Mouse (Mus musculus) myocyte (in vitro differentiated cells): ENCODE data around the gene Ptbp1. TPM values are rescaled to one million over a fixed set of nuclear protein-coding genes. Genes with fewer than 3 reads are reported as not detected.

Experiments used
- H3K27me3 ChIP-seq: one replicate; pipeline ENCODE4 v1.6.1; 2011; ENCODE audit not compliant: control insufficient read depth, insufficient read depth, insufficient read length
- H3K36me3 ChIP-seq: one replicate; pipeline ENCODE4 v1.6.1; 2011; ENCODE audit not compliant: control insufficient read depth, insufficient read depth
- H3K4me2 ChIP-seq: one replicate; pipeline ENCODE4 v1.6.1; 2011; ENCODE audit warnings: low read depth, control low read depth
- H3K4me3 ChIP-seq: one replicate; pipeline ENCODE4 v1.5.1; 2011; ENCODE audit warnings: mild to moderate bottlenecking, control low read depth, moderate library complexity
- H3K79me2 ChIP-seq: one replicate; pipeline ENCODE4 v1.6.1; 2011; ENCODE audit not compliant: control insufficient read depth, insufficient read depth
- H3ac ChIP-seq: one replicate; pipeline ENCODE4 v1.6.1; 2011; ENCODE audit not compliant: control insufficient read depth, insufficient read length
- CEBPB ChIP-seq: IDR thresholded peaks from 2 replicates; pipeline ENCODE4 v1.6.1; 2011; ENCODE audit warnings: mild to moderate bottlenecking, moderate library complexity; ENCODE audit not compliant: poor library complexity, insufficient read depth, severe bottlenecking
- E2F4 ChIP-seq: IDR thresholded peaks from one replicate; pipeline ENCODE4 v1.6.1; 2011; ENCODE audit warnings: mild to moderate bottlenecking, control low read depth, moderate library complexity; ENCODE audit not compliant: insufficient read depth
- MAX ChIP-seq: IDR thresholded peaks from one replicate; pipeline ENCODE4 v1.6.1; 2011; ENCODE audit warnings: low read depth, mild to moderate bottlenecking, control low read depth
- MYOD1 ChIP-seq, 3 experiments: IDR thresholded peaks; one replicate each; pipeline ENCODE4 v1.6.1; 2011; ENCODE audit warnings: control low read depth in 2 of 3, low read depth in 2 of 3, mild to moderate bottlenecking in 2 of 3, moderate library complexity in 1 of 3; ENCODE audit not compliant: insufficient read length in 2 of 3, control insufficient read depth in 1 of 3
- MYOG ChIP-seq, 3 experiments: IDR thresholded peaks; one replicate each; pipeline ENCODE4 v1.6.1; 2011; ENCODE audit warnings: control low read depth in 2 of 3, low read depth in 2 of 3, mild to moderate bottlenecking in 2 of 3; ENCODE audit not compliant: insufficient read length in 2 of 3, control insufficient read depth in 1 of 3, insufficient read depth in 1 of 3
- POLR2A ChIP-seq: IDR thresholded peaks from one replicate; pipeline ENCODE4 v1.6.1; 2011; ENCODE audit warnings: low read depth, mild to moderate bottlenecking, control low read depth, moderate library complexity; ENCODE audit not compliant: insufficient read length
- POLR2AphosphoS2 ChIP-seq: IDR thresholded peaks from one replicate; pipeline ENCODE4 v1.6.1; 2011; ENCODE audit warnings: low read depth, control low read depth; ENCODE audit not compliant: insufficient read length
- REST ChIP-seq: IDR thresholded peaks from one replicate; pipeline ENCODE4 v1.6.1; 2011; ENCODE audit warnings: mild to moderate bottlenecking, control low read depth, moderate library complexity; ENCODE audit not compliant: insufficient read depth, insufficient read length
- SRF ChIP-seq: IDR thresholded peaks from one replicate; pipeline ENCODE4 v1.6.1; 2011; ENCODE audit warnings: low read depth; ENCODE audit not compliant: control insufficient read depth, insufficient read length
- TCF12 ChIP-seq: IDR thresholded peaks from one replicate; pipeline ENCODE4 v1.6.1; 2011; ENCODE audit warnings: mild to moderate bottlenecking, control low read depth; ENCODE audit not compliant: poor library complexity, insufficient read depth, severe bottlenecking
- TCF3 ChIP-seq: IDR thresholded peaks from one replicate; pipeline ENCODE4 v1.6.1; 2011; ENCODE audit warnings: low read depth, control low read depth; ENCODE audit not compliant: insufficient read length
- USF1 ChIP-seq: IDR thresholded peaks from one replicate; pipeline ENCODE4 v1.6.1; 2011; ENCODE audit warnings: low read depth, mild to moderate bottlenecking, control low read depth, moderate library complexity
- polyA plus RNA-seq: library from polyadenylated mRNA; unstranded; fragments of >200 nt; fragmentation: generic; extraction: Trizol; gene quantifications from one replicate; pipeline ENCODE4 v1.2.1, GENCODE M21; 2012; ENCODE audit warnings: missing spikeins

Gene Ptbp1
- polyA plus RNA-seq, 1 experiment: 158 TPM

DNA sequence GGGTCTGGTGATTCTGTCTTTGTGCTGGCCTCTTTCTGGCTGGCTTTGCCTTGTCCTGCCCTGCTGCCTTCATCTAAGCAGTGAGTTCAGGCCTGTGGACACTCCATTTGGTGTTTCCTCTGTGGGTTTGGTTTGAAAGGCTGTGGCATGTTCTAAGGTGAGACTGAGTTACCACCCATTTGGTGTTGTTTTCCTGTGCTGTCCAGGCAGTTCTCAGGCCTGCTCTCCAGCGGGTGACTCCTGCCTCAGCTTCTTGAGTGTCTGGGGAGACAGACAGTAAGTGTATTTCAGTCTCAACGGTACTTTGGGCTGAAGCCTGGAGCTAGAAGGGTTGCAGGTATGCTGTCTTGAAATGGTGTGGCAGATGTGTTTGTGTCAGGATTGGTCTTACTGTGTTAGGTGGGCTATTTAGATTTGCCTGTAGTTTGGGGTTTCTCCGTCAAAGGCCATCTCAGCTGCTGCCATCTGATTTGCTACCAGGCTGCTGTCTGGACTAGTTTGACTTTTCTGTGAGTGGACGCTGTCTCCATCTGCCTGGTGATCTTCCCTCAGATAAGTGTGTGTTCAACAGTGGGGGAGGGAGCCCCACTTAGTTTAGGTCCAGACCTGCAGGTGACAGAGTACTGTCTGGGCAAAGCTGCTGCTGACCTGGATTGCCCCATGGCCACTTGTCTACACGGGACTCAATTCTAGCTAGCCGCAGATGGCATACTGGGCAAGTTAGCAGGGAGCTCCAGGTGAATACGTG lies 2.7 kb downstream of the Ptbp1 start:
- no peak for TF ChIP-seq MAX
- no peak for TF ChIP-seq CEBPB
- no peak for TF ChIP-seq POLR2A
- TF ChIP-seq MYOG (IDR thresholded peaks at IDR 0.05; ENCODE audit: control insufficient read depth in 1 of 3, insufficient read depth in 1 of 3, insufficient read length in 2 of 3, low read depth in 2 of 3): no peak
- no peak for TF ChIP-seq TCF3
- TF ChIP-seq E2F4: no peak
- TF ChIP-seq TCF12: no peak
- TF ChIP-seq SRF: no peak
- TF ChIP-seq REST: no peak
- no peak for TF ChIP-seq MYOD1 (IDR thresholded peaks at IDR 0.05; ENCODE audit: control insufficient read depth in 1 of 3, insufficient read length in 2 of 3, low read depth in 2 of 3)
- no peak for TF ChIP-seq POLR2AphosphoS2
- TF ChIP-seq USF1: no peak
- peaks cover 35% of the 10 kb centered on the region for H3K36me3 ChIP-seq

DNA sequence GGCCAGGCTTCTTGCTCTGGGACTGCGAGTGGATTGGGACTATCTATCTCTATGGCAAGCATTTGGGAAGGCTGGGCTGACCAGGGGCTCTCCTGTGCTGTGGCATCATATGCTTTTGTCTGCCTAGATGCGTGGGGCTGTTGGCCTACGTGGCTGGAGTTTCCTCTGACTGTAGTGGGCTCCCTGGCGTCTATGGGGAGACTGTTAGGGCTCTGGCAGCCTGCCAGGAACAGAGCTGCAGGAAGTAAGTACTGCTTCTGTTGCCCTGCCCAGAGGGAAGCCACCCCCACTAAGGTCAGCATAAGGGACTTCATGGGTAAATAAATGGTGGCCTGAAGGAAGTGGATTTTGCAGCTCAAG lies 3.2 kb downstream of the Ptbp1 start:
- no peaks in the 10 kb centered on the region for H3K27me3 ChIP-seq
- H3K79me2 ChIP-seq: peaks cover 63% of the 10 kb centered on the region
- TF ChIP-seq POLR2A: peak; percentile 30
- no peak for TF ChIP-seq E2F4
- no peak for TF ChIP-seq MAX
- TF ChIP-seq POLR2AphosphoS2: peak; percentile 11
- H3K4me3 ChIP-seq: peak overlapping the region; percentile 98
- H3K36me3 ChIP-seq: peaks cover 41% of the 10 kb centered on the region
- H3ac ChIP-seq: peak overlapping the region; percentile 83
- peak overlapping the region; percentile 96 for H3K4me2 ChIP-seq

More for the DNA sequence above, 2.7 kb downstream of the Ptbp1 start:
- Histone ChIP-seq H3K79me2 (peaks cover 63% of the 10 kb centered on the region), H3K4me3 (peak overlapping the region; percentile 98), H3ac (peak overlapping the region; percentile 83), H3K27me3 (no peaks in the 10 kb centered on the region), H3K4me2 (peak overlapping the region; percentile 96)

DNA sequence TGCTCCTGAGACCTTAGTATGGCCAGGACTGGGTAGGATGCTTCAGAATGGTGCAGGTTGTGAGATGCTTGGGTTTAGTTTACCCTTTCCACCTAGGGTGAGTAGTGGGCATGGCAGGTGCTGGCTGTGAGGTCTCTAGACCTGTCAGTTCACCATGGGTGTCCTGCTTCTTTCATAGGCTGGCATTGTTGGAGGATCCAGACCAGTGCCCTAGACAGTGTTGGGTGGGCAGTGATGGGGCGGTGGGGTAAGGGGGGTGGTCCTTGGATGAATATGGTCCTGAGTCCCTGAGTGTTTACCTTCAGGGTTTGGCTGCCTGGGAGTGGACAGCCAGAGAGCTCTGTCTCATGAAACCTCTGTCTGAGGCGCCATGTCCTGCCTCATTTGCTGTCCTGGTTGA lies 3.7 kb downstream of the Ptbp1 start:
- TF ChIP-seq REST: no peak
- TF ChIP-seq POLR2A: no peak
- TF ChIP-seq SRF: no peak
- no peak for TF ChIP-seq TCF12
- no peak for TF ChIP-seq MAX
- TF ChIP-seq CEBPB: no peak
- TF ChIP-seq E2F4: no peak
- Histone ChIP-seq H3K36me3 (peaks cover 45% of the 10 kb centered on the region), H3ac (no peak overlapping the region), H3K4me2 (peak overlapping the region; percentile 96), H3K27me3 (no peaks in the 10 kb centered on the region), H3K4me3 (peak overlapping the region; percentile 98), H3K79me2 (peaks cover 63% of the 10 kb centered on the region)

DNA sequence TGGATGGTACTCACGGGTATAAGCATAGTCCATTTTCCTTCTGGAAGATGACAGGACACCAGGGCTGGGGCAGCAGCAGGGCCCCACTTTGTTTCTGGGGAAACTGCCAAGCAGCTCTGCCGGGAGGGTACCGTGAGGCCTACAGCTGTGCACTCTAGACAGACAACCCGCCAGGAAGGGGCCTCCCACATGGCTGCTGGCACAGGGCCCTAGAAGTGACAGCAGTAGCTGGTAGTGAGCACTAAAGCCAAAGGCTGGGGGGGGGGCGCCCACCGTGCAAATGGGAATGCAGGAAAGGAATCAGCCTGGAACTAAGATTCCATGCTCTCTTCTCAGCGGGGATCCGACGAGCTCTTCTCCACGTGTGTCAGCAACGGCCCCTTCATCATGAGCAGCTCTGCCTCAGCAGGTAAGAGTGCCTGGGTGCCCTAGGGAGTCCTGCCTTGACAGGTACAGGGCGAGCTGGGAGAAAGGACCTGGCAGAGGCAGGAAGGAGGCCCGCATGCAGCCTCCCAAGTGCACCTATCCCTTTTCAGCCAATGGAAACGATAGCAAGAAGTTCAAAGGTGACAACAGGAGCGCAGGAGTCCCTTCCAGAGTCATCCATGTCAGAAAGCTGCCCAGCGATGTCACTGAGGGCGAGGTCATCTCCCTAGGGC lies 4.3 kb downstream of the Ptbp1 start:
- Histone ChIP-seq H3K4me2 (peak overlapping the region; percentile 96), H3K27me3 (no peaks in the 10 kb centered on the region), H3K4me3 (peak overlapping the region; percentile 98), H3K79me2 (peaks cover 63% of the 10 kb centered on the region), H3ac (no peak overlapping the region), H3K36me3 (peaks cover 50% of the 10 kb centered on the region)
- TF ChIP-seq CEBPB: no peak
- peak; percentile 26 for TF ChIP-seq POLR2A
- no peak for TF ChIP-seq REST
- no peak for TF ChIP-seq SRF
- no peak for TF ChIP-seq POLR2AphosphoS2
- TF ChIP-seq MYOD1 (IDR thresholded peaks at IDR 0.05; ENCODE audit: control insufficient read depth in 1 of 3, insufficient read length in 2 of 3, low read depth in 2 of 3): peak in 2 of 3 experiments; percentile 15 to 21
- no peak for TF ChIP-seq USF1
- TF ChIP-seq MYOG (IDR thresholded peaks at IDR 0.05; ENCODE audit: control insufficient read depth in 1 of 3, insufficient read depth in 1 of 3, insufficient read length in 2 of 3, low read depth in 2 of 3): peak in 1 of 3 experiments; percentile 61
- no peak for TF ChIP-seq MAX
- no peak for TF ChIP-seq TCF3

DNA sequence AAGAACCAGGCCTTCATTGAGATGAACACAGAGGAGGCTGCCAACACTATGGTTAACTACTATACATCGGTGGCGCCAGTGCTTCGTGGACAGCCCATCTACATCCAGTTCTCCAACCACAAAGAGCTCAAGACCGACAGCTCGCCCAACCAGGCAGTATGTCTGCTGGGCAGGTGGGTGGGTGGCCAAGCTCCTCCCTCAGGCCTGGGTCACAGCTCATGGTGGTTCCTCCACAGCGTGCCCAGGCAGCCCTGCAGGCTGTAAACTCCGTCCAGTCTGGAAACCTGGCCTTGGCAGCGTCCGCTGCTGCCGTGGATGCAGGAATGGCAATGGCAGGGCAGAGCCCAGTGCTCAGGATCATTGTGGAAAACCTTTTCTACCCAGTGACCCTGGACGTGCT lies 4.9 kb downstream of the Ptbp1 start:
- Histone ChIP-seq H3ac (no peak overlapping the region), H3K4me3 (peak overlapping the region; percentile 98), H3K36me3 (peaks cover 52% of the 10 kb centered on the region), H3K79me2 (peaks cover 63% of the 10 kb centered on the region), H3K4me2 (no peak overlapping the region), H3K27me3 (no peaks in the 10 kb centered on the region)
- TF ChIP-seq POLR2AphosphoS2 (no peak), SRF (no peak), REST (no peak), CEBPB (no peak), POLR2A (no peak), MAX (no peak), MYOD1 (IDR thresholded peaks at IDR 0.05; ENCODE audit: control insufficient read depth in 1 of 3, insufficient read length in 2 of 3, low read depth in 2 of 3) (no peak), TCF3 (no peak), E2F4 (no peak), MYOG (IDR thresholded peaks at IDR 0.05; ENCODE audit: control insufficient read depth in 1 of 3, insufficient read depth in 1 of 3, insufficient read length in 2 of 3, low read depth in 2 of 3) (no peak)
